16 mouse cellular contexts compared by ENCODE assay signal in the genomic region with DNA sequence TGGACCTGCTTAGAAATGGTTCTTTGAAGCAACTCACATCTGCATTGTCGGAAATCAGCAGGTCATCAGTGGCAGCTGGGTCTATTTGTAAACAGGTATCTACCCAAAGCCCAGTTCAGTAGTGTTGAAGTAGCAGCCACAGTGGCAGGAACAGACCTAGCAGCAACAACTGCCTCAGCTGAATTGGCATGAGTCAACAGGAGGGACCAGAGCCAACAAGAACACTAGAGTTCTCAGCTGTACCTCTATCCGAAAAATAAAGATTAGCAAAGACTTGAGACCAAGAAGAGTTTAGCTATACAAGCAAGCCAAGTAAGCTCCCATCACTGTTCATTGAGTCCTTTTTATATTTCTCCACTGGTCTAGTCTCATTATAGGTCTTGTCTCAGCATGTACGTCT.
"Had no signal": no experiment of that assay in that cellular context is flagged by ENCODE, and none has a peak within 500 bp of the region (broad histone marks: within the 10 kb centered on the region; RNA-seq: fewer than 3 reads in every experiment).

No protein-coding gene starts in this region.

- ATAC-seq: hindbrain, embryonic 16.5 days; inflammation-experienced regulatory T-cells, adult 6 months; intestine, embryonic 15.5 days; intestine, postnatal 0 days had no signal

- DNase-seq: gastrocnemius, postnatal 14 days; gastrocnemius, postnatal 36 days; heart, adult 18-20 months; heart, postnatal 10 days; heart, postnatal 4 days; kidney, adult 18-20 months; kidney, adult 8-10 months; kidney, postnatal 10 days; kidney, postnatal 25 days; kidney, postnatal 4 days; liver; liver, embryonic 13.5 days had no signal
